Mouse (Mus musculus): ENCODE measurements around the gene Trpm8.

The Trpm8 gene

DNA sequence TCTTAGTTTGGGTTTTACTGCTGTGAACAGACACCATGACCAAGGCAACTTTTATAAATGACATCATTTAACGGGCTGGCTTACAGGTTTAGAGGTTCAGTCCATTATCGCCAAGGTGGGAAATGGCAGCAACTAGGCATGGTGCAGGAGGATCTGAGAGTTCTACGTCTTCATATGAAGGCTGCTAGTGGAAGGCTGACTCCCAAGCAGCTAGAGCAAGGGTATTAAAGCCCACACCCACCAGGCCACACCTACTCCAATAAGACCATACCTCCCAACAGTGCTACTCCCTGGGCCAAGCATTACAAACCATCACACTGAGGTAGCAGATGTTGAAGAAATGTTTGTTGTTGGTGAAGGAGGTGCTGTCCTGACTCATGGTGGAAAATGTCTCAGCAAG, 78.2 kb downstream of the Trpm8 start:
- no peak for DNase-seq (ENCODE audit: low read depth, low spot score)

DNA sequence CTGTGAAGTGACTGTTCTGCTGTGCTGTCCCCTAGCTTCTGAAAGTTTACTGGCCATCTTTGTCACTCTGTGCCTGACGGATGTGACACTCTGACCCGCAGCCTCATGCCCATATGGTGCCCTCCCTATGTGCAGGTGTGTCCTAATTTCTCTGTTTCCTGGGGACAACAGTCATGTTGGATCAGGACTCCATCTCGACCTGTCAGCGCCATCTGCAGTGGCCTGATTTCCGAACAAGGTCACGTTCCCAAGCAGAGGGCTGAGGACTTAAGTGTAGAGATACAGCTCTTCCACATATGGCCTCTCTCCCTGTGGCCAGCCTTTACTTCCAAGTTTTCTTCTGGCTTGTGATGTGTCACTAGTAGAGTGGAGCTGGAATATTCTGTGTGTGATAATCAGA, 79.2 kb downstream of the Trpm8 start:
- no peak for DNase-seq (ENCODE audit: low read depth, low spot score)

DNA sequence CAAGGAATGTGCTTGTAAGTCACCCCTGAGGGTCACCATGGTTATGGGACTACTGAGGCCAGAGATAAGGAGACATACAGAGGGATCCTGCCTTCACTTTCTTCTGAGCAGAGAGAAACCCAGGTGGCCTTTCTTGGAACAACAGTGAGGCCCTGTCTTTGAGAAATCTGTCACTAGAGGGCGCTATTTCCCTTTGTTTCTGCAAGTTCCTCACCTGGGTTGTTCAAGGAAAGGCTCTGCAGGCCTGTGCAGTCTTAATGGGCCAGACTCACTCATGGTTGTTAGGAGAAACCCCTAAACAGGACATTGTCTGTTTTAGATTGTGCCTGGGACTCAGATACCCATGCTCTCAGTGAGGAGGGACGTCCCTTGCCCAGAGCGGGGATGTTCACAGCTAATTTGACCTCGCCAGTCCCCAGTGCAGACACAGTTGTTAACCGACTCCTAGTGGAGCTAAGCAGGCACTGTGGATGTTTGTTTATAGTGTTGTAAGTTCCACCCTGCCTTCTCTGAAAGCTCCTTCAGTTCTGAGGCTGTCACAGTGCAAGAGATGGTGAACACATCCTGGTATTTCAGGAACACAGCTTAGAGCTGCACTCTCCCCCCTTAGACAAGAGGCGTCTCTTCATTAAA, 80.1 kb downstream of the Trpm8 start:
- DNase-seq (ENCODE audit: low read depth, low spot score): peak; percentile 85

DNA sequence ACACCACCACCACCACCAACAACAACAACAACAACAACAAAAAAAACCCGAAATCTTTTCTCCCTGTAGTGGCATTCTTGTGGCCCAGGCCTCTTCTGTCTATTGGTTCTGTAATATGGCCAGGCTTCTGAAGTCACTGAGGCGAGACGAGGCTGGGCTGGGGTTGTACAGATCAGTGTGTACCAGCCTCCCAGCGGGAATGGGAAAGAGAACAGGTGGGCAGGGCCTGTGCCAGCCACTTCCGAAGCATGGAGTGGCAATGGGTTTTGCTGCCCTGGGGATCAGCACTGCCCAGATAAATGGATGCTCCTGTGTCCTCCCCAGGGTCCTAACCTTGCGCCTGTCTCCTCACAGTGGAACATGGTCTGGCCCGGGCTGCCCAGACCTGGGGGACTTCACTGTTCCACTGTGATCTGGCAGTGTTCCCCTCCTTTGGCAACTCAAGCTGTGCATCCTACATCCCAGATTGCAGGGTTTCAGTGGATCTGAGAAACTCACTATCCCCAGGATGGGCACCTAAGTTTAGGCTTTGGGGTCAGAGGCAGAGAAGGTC, 80.7 kb downstream of the Trpm8 start:
- DNase-seq (ENCODE audit: low read depth, low spot score): no peak

DNA sequence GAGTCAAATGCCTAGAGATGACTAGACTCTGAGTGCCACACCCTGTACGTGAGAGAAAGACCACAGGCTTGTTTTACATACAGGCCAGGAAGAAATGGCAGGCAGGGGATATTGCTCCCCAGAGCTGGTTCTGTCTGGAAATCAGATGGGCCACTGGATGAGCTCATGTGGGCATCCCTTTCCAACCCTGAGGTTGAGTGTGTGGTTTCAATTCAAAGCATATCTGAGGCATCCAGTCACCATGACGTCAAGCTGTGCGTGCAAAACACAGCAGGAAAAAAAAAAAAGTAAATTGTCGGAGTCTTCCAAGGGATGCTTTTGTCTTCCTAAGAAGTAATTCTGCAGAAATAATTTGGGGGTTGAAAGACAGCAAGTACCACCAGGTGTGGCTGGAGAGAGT, 83.6 kb downstream of the Trpm8 start:
- no peak for DNase-seq (ENCODE audit: low read depth, low spot score)

DNA sequence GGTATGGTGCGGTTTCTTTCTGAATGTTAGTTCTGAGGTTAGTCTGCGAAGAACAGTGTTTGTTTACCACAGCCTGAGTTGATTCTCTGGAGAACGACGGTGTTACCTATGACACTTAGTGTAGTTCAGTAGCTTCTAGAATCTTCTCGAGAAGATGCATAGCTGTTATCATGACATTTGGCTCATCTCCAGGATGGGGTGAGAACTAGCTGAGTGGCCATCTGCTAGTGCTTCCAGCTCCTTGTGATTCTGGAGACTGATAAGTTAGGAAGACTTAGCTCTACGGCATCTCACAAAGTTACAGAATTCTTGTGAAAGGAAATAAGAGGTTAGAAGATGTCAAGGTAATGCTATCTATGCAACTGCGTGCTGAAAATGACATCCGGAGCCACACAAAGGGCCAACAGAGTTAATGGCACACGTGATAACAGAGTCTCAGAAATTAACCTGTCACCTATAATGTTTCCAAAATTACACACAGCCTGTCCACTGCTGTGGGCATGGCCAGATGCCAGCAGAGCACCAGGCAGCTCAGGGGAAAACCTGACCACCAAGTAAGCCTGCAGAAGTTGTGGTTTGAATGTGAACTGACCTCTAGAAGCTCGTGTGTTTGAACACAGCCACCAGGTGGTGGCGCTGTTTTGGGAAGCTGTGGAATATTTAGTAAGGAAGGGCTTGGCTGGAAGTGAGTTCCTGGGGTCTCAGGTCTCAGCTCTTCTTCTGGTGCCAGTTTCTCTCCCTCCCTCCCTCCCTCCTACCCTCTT, 89.6 kb downstream of the Trpm8 start:
- no peak for DNase-seq (ENCODE audit: low read depth, low spot score)

DNA sequence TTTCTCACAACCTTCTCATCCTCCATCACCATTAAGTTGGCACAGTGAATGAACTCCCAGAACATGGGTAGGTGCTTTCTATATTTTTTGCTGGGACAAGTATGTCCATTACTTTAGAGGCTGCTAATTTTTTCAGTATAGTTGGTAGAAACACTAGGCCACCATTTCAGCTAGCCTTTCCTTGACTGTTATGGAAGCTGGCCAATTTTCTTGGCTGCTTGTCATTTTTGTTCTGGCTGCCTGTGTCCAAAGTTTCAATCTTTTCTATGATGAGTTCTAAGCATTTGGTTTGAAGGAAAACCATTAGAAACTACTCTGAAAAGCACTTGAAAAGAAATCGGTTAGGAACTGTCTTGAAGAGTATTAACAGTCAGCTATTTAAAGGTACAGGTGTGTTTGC, 101.0 kb downstream of the Trpm8 start:
- DNase-seq (ENCODE audit: low read depth, low spot score): no peak

DNA sequence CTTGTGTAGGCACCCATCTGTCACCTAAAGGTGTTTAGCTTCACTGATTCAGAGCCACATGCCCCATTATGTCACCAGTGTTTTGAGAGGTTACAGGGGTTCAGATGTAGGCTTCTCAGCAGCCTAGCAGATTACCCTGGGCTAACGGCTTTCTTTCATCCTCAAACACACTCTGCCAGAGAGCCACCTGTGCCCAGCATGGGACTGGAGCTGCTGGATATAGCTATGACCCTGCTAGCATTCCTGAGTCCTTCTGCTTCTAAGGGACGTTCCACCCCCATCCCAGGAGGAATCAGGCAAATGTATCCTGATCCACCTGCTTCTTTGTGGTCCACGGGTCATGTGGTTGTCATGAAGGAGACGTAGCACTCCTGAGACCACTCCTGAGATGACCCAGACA, 114.2 kb downstream of the Trpm8 start:
- no peak for DNase-seq (ENCODE audit: low read depth, low spot score)

DNA sequence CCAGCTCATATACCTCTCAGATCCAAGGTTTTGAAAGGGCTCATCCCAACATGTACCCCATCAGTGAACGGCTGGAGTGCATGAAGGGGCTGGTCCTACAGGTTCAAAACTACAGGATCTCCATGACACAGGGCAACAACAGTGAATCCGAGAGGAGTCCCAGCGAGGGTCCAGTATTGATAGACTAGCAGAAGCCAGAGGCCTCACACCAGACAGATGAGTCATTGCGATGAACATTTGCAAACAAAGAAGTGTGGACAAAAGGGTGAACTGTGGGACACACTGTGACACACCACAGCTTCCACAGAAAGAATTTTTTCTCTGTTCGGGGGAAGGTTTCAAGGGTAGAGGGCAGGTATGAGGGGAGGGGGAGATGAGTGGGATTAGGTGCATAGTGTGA, 115.9 kb downstream of the Trpm8 start:
- DNase-seq (ENCODE audit: low read depth, low spot score): no peak

DNA sequence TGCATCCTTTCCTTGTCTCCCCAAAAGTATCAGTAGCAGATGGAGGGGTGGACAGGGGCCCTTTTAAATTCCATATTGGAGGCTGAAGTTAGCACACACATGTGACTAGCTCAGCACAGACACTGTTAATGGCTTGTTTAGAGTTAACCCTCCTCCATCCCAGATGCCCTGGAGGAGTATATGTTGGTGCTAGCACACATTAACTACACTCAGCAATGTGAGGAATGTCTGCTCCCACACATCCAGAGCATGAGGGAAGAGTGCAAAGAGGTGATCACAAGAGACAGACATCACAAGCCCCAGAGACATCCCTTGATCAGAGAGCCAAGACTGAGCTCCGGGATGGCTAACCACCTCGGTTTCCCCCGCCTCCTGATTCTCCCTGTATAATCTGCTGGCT, 125.9 kb downstream of the Trpm8 start:
- no peak for DNase-seq (ENCODE audit: low read depth, low spot score)

DNA sequence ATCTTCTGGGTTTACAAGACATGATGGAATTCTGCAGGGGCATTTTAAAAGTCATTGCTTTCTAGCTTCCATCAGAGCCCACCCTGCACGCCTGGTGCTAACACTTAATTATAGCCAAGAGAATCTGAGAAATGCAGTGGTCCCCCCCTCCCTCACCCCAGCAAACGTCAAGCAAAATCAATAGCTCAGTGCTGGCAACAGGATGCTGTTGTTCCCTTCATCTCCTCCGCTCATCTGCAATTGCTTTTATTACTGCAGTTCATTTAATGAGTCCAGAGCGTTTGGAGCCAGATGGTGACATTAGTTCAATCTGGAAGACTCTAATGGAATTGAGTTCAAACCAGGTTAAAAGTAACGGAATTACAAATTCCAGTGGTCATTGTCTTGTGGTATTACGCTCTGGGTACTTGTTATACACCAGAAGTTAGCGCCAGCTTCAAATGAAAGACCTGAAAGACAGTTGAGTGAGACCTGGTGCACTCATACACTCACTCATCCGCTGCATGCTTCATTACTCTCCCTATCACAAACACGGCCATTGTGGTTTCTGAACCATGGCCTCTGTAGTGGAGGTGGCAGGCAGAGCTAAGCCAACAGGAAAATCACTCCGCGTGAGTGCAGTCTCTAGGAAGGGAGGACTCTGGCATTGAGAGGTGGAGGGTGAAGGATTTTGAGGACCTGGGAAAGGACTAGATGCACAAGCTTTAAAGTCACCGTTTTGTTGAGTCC, 128.8 kb downstream of the Trpm8 start:
- no peak for DNase-seq (ENCODE audit: low read depth, low spot score)

DNA sequence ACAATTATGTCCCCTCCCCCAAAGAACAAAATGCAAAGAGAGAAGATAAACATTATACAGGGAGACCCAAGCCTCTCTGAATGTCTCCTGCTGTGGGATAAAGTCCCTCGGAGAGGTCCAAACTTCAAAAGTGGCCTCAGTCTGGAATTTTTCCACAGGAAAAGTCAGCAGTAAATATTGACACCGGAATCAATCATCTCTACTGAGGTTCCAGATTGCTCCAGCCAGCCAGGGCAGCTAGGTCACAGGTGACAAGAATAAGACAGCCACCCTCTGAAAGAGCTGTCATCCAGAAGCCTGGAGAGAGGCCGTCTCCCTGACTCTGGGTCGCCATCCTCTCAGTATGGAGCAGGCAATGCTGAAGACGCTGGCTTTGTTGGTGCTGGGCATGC, 129.3 kb downstream of the Trpm8 start, which contains the start of gene Spp2:
Gene Spp2 (plus strand): TSS at position 155 of the 392 bp plus-strand sequence.
- no peak for DNase-seq (ENCODE audit: low read depth, low spot score)

DNA sequence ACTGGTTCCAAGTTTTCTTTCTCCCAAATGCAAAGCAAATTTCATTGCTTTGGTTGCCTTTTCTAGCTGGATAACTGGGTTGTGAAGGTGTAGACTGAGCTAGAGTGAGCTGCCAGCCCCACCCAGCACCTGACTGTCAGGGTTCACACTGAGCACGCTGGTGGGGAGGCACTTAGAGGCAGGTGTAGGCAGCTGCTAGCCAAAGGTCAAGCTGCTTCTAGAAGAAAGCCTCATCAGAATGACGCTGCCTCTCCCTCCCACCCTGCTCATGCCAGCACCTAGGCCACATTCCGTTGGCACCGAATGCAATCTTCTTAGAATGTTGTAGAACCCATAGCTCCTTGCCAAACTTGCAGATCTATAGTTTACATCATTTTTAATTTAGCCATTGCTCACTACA, 130.9 kb downstream of the Trpm8 start:
- DNase-seq (ENCODE audit: low read depth, low spot score): no peak

DNA sequence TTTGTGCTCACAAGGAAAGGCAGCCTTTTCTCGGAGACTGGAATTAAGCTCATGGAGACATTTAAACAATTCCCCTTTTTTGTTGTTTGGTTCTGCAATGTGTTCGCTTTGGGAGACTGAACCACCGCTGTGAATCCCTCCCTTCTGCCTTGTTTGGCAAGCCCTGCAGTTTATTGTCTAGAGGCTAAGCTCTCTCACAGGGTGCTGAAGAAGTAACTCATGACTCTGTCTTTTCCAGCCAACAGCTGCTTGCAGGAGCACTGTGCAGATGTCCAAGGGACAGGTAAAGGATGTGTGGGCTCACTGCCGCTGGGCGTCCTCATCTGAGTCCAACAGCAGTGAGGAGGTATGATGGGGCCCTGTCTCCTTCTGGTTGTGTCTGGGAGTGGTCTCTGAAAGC, 134.6 kb downstream of the Trpm8 start:
- DNase-seq (ENCODE audit: low read depth, low spot score): peak; percentile 16

DNA sequence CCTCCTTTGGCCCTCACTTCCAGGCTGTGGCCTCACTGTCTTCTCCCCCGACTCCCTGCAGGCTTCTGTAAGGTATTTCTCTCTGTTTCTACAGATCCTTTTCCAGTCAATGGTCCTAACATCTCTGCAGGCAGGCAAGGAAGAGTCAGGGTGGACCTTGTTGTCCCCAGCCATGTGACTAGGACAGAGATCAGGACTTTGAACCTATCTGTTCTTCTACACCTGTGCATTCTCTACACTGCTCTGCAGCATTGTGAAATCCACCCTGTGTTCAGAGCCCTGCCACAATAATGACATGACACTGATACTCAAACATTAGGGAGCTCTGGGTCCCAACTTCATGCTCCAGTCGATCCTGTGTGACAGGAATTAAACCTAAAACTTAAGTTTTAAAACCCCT, 141.5 kb downstream of the Trpm8 start:
- DNase-seq (ENCODE audit: low read depth, low spot score): no peak

DNA sequence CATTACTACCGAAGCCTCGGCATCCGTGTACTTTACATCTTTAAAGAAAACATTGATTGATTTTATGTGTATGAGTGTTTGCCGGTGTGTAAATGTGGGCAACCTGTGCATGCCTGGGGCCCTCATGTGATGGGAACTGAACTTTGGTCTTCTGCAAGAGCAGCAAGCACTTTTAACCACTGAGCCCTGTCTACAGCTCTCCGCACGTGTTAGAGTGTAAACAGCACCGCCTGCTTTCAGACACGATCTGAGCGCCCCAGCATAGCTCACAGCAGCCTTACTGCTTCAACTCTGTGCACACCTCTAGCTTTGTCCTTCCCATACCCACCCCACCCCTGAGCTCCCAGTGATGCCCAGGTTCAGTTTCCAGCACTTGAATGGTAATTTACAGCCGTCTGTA, 144.6 kb downstream of the Trpm8 start:
- no peak for DNase-seq (ENCODE audit: low read depth, low spot score)

DNA sequence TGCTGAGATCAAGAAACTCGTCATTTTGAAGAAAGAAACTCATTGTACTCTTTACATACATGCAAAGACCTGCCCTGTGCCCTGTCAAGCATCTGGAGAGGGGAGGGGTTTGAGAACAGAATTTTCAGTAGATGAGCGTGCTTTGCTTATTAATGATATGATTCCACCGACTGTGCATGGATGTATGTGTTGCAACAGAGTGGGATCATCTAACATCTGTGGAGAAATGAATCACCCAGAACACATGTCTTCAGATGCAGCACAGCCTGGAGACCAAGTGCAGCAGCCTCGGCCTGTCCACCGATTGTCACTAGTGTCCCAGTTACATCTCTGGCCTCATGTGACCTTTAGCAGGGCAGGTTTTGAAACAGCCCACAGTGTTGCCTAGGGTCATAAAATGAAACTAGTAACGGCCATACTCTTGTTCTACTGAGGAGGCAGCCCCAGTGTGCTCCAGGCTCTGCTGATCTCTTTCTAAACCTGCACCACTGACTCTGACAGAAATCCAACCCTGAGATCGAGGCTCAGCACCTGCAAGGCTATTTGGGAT, 145.5 kb downstream of the Trpm8 start:
- no peak for DNase-seq (ENCODE audit: low read depth, low spot score)

DNA sequence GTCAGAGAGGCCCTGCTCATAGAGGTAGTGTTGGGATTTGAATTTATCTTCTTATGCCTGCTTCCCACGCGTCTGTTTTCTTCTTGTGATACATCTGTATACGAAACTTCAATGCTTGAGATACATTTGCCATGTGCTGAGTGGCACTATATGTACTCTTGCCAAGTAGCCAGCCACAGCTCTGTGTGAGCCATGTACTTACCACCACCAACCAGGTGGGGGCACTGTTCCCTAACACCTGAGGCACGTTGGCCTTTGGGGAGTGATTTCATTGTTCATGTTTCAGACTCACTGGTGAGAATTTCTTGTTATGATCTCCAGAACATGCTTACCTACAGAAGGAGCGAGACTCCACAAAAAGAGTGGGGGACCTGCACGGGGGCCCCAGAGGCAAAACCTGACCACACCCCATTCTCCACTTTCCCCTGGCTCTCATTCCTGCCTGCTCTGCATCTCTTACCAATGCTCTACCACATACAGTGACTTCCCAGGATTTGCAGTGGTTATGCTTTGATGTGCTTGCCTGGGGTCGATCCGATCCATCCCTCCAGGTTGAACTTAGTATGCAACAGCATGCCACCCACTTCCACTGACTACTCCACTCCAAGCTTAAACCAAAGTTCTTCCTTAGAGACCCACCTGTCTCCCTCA, 147.3 kb downstream of the Trpm8 start:
- DNase-seq (ENCODE audit: low read depth, low spot score): peak; percentile 68

DNA sequence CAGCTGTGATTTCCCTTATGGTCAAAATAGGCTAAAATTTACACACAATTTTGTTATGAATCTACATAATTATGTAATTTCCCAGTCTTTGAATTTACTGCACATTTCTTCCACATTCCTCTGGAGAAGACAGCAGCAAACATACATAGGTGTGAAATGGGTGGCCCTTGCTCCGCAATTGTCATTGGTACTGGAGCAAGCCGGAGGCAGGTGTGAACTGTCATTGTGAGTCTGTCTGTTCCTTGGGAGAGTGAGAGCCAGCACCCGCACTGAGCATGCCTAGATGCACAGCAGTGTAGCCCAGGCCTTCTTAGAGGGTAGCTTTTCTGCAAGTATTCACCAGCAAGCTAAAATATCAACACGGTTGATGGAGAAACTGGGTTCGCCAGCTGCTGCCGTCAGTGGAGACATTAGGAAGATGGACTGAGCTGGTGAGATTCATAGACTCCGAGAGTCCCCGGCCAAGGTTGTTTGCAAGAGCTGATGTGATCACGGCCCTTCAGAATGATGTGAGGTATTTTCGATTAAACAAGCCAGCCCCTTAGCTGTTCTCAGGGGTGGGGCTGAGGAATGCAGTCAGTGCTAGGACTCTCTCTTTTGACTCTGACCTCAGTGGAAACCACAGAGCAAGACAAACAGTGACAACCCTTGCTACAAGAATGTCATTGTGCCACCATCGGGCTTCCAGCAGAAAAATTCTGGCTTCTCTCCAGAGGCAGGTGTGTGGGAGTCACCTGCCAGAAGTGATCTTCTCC, 150.7 kb downstream of the Trpm8 start:
- peak; percentile 16 for DNase-seq (ENCODE audit: low read depth, low spot score)

DNA sequence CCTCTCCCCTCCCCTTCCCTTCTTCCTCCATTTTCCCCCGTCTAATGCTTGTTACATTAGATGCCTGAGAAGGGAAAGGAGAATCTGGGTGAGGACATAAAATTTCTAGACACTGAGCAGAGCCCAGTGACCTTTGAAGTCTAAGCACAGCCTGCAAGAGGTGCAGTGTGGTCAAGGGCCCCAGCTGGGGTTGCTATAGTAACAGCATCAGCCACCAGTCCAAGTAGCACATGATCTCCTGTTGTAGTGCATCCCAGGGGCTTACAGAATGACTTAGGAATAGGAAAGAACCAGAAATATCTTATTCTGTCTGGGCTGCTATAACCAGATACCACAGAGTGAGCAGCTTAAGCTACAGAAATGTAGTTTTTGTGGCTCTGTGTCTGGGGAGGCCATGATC, 152.0 kb downstream of the Trpm8 start:
- no peak for DNase-seq (ENCODE audit: low read depth, low spot score)

DNA sequence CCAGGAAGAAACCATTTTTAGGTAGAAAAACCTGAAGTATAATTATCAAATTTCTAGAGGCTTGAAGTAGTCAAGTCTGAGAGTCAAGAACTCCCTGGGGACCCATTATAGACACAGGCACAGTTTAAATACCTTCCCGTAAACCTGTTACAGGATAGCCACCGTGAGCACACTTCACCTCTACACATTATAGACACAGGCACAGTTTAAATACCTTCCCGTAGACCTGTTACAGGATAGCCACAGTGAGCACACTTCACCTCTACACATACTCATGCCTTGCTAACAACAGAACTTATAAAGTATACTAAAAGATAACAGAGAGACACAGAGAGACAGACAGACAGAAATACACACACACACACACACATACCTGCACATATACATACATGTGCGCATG, 153.8 kb downstream of the Trpm8 start:
- no peak for DNase-seq (ENCODE audit: low read depth, low spot score)

Measured in R1 (cell line).